Mouse (Mus musculus) heart, postnatal 0 days (tissue): ENCODE results near the gene Tex35.

Source experiments
- CTCF ChIP-seq: IDR thresholded peaks from 2 replicates; pipeline ENCODE4 v1.5.1; 2016; ENCODE audit warnings: antibody characterized with exemption, control low read depth, low read depth
- EP300 ChIP-seq: IDR thresholded peaks from 2 replicates; pipeline ENCODE4 v1.6.1; 2016; ENCODE audit warnings: antibody characterized with exemption, low read depth

GRCm38 (mm10) chr1:157061800-157062444, 46.6 kb downstream of the Tex35 start:
- TF ChIP-seq CTCF (no peak), EP300 (no peak)
